Mouse (Mus musculus) lung, postnatal 25 days (tissue): Measurements from ENCODE around the gene Iscu.
"Not testable (repeated sequence)": the region's sequence is repeated elsewhere in the genome, so short reads cannot be mapped to it uniquely, and the experiment has no call there.

Experiments used
- DNase-seq: peaks from one replicate; pipeline ENCODE4 v3.0.0; 2022; ENCODE audit warnings: low spot score

Iscu gene

GRCm38 (mm10) chr5:113761585-113761984 is 11.0 kb upstream of the Iscu start:
- no peak for DNase-seq

- DNase-seq = no peak
Observed at GRCm38 (mm10) chr5:113764426-113764825, 8.1 kb upstream of the Iscu start.

- DNase-seq = no peak
Observed at GRCm38 (mm10) chr5:113765641-113766526, 6.7 kb upstream of the Iscu start.

DNA sequence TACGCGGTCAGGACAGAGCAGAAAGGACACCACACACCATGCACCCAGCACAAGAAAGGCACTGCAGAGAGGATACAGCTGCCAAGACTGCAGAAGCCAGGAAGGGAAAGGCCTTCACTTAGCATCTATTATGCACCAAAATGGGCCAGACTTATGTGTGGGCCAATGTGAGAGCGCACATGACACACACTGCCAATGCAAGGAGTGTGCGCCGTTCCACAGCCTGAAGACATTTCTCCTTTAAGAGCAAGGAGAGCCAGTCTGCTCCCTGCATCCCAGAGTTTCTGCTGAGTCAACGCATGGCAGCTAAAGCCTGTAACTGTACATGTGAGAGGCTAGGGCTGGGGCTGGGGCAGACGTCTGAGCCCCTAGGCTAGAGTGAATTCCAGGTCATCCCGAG is 3.7 kb upstream of the Iscu start:
- no peak for DNase-seq

DNA sequence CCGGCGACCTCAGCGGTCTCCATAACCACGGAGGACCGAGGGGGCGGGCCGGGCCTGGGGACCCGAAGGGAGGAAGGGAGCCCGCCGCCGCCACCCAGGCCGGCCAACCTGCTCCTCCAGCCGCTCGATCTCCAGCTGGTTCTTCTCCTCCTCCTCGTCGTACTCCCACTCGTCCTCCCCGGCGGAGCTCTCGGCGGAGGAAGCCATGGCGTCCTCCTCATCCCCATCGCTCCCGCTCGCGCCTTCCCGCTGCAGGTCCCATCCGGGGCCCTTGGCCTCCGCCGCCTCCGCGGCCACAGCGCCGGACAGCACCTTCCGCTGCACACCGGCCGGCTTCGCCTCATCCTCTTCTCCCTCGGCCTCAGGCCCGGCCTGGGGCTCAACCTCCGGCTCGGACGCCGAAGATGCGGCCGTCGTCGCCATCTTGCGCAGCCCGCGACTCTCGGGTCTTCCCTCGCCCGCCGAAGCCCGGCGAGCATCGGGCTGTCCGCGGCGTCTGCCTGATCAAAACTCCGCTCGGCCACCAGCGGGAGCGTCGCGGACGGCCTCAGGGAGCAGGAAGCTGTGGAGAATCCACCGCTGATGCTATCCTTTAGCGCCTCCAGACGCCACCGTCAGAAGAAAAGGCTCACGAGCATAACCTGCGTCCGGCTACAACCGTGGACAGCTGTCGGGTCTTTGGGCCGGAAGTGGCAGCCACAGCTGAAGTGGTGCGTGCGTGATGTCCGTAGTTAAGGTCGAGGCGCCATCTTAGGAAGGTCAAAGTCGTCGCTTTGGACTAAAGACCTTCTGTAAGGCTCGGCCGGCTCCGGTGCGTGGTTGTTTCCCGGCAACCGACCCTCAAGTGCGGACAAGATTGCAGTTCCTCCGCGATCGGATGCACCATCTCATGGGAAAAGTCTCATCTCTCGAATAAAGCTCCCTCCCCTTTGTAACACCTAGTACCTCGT is 1.1 kb upstream of the Iscu start:
- DNase-seq = peak; percentile 90

DNA sequence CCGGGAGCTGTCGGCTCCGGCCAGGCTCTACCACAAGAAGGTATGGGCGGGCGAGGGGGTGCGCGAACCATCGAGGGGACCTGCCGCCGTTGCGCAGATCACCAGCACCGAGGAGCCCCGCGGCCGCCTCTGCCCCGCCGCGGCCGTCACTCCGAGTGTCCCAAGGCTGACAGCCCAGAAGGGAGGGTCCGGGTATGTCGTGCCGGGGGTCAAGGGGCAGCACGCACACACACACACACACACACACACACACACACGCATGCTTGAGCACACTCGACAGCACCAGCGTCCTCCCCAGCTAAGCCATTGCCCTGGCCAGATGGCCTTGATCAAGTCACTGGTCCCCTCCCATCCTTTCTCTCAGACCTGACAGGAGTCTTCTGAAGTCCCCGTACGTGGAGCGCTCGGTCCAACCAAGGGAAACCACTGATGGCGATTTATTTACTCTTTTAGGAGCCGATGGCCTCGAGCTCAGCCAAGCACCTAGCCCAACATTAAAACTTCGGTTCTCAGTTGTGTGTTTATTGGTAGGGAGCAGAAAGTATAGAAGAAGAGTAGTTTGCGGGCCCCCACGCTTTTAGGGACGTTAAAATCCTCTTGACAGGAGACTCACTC is 464 bp downstream of the Iscu start:
- no peak for DNase-seq

DNA sequence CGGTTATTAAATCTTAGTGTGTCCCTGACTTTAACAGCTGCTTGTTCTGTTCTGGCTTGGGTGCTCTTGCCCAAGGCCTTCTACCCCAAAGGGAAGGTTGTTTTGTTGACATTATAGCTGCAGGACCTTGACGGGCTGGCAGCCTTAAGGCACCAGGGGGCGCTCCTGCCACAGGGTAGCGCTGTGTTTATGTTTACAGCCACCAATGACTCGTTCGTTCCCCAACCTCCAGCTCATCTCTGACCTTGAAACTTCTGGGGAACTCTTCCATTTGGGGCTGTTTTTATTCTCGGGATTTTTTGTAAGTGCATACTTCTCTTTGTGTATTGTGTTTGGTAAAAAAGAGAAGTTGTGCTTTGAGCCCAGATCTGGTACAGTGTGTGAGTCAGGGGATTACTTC is 1.1 kb downstream of the Iscu start:
- peak; percentile 88 for DNase-seq

- no peak for DNase-seq
Observed at GRCm38 (mm10) chr5:113775585-113775984, 3.0 kb downstream of the Iscu start.

DNA sequence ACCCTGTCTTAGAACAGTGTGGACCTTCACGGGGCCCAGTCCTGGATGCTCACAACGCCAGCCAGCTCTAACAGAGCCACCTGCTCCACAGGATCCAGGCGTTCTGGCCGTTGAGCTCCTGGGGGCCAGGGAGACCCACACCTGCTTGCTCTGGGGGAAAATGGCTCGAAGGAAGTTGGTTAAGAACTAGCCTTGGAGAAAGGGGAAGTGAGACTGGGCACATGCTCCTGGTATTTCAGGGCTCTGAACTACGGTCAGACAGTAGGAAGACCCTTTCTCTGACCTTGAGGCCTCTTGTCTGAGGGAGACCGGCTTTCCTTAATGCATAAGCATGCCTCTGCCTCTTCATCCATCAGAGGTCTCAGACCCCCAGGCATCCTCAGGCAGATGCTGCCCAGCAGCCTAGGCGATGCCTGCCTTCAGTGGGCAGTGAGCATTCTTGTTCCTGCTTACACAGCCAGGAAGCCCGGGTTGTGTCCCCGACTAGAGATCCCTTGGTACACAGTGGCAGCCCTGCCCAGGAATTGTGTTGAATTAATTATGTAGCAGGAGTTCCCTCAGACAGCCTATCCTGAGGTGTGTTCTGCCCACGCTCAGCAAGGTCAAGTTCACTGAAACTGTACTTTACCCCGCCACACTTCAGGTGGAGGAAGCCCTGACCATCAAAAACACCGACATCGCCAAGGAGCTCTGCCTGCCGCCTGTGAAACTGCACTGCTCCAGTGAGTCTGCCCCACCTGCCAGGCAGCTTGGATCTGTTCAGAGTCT is 3.8 kb downstream of the Iscu start:
- DNase-seq = peak; percentile 35

DNA sequence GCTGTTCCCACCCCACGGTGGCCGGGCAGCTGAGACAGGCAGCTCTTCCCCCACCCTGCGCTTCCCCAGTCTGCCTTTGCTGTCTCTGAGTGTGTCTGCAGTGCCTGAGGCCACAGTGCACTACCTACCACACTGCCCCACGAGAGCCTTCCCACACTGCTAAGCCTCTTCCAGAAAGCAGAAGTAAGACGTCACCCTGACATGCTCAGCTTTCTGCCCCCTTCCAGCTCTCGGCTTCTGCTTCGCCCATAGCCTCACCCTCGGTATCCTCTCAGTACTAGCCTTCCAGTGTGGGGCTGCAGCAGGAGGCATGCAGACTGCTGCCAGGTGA is 4.3 kb downstream of the Iscu start:
- DNase-seq = peak; percentile 43

DNA sequence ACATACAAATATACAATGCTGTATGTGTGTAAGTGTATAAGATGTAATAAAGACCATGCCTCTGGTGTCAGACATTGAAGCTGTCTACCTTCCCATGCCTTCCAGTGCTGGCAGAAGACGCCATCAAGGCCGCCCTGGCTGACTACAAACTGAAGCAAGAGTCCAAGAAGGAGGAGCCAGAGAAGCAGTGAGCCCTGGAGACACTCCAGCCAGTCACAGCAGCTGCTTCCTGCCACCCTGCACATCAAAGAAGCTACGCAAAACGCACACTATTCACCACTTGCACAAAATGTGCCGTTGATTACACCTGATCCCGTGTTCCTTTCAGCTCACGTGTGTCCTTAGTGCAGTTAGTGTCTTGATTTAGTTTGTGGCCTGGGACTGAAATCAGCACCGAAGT is 5.2 kb downstream of the Iscu start:
- not testable (repeated sequence) for DNase-seq

DNA sequence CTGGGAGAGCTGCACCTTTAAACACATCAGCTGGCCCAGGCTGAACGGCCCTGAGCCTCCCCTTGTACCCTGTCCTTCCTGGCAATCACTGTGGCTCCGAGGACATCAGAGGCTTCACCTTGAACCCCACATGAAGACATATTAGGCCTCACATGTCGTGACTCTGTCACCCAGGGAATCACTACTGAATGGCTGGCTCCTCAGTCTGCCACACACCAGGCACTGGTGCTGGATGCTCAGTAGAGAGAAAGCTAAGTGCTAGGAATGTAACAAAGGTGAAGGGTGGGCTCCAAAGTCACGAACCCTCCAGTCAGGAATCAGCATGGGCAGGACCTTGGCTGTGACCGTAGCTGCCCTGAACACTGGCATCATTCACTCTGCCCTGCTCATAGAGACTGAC is 7.0 kb downstream of the Iscu start:
- DNase-seq = no peak

- DNase-seq = no peak
Observed at GRCm38 (mm10) chr5:113780082-113780752, 7.7 kb downstream of the Iscu start.

DNA sequence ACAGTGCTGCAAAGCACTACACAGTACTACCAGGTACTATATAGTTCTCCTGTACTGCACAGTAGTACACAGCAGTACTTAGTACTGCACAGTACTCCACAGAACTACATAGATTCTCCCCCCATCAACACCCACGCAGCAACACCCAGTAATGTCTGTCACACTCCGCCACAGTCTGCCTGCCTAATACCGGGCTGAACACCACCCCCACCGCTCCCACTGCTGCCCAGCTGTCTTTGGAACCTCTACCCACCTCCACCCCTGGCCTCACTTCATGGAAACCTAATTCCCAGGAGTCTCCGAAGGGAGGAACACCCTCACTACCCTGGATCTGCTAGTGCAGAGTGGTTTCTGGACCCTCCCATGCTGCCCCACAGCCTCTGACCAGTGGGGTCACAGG is 8.2 kb downstream of the Iscu start:
- DNase-seq = no peak

- no peak for DNase-seq
Observed at GRCm38 (mm10) chr5:113781254-113781653, 8.7 kb downstream of the Iscu start.

GRCm38 (mm10) chr5:113781875-113782274 is 9.3 kb downstream of the Iscu start:
- no peak for DNase-seq

DNA sequence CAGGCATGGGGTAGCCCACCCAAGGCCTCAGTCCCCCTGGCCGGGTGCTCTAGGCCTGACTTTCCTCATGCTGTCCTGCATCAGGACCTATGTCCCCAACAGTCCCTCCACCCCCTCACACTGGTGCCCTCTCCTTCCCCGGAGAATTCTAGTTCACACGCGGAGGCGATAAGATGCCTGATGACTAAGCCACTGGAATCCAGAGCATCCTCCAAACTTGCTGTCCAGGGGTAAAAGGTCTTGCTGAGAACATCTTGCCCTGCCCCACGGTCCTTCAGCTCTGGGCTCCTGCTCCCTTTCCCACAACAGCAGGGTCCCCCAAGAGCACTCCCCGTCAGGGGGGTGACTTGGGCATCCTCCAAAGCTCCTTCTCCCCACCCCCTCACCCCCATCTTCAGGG is 10.1 kb downstream of the Iscu start:
- no peak for DNase-seq

DNA sequence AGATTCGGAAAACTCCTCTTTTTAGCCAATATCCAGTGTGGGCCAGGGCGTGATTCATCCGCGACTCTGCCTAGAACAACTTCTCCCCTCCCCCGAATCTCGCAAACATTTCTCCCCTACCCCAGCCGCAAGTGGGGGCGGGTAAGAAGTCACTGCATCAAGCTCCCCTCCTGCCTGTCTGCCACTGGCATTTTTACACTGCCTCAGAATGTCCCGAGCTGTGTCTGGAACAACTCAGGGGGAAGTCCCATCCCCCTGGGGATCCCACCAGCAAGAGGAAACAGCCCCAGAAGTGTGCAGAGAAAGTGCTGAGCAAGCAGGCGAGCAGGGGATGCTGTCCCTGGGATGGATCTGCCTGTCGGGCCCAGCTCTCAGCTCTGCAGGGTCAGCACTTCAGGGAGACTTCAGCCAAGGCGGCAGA is 11.0 kb downstream of the Iscu start:
- DNase-seq = peak; percentile 31

DNA sequence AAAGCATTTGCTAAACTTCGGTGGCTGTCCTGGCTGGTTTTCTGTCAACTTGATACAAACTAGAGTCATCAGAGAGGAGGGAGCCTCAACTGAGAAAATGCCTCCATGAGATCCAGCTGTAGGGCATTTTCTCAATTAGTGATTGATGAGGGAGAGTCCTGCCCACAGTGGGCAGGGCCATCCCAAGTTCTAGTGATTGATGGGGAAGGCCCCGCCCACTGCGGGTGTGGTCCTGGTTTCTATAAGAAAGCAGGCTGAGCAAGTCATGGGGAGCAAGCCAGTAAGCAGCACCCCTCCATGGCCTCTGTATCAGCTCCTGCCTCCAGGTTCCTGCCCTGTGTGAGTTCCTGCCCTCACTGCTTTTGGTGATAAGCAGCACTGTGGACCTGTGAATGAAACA is 11.6 kb downstream of the Iscu start:
- DNase-seq = not testable (repeated sequence)

GRCm38 (mm10) chr5:113786985-113787384 is 14.4 kb downstream of the Iscu start:
- no peak for DNase-seq

DNA sequence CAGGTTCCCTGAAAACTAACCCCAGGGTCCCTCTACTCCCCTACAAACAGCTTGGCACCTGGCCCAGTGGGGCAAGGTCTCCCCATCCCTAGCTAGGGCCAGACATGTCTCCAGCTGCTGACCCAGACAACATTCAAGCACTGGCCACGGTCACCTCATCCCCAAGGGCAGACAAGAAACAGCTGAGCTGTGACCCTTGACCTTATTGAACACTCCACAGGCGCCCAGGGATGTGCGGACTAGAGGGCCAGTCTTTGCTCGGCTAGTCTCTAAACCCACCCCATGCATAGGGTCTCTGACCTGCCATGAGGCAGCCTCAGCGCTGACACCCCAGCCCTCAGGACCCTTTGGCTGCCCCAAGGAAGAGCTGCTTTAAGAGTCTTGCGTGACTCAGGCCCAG is 16.1 kb downstream of the Iscu start:
- DNase-seq = no peak
